Mouse (Mus musculus): ENCODE results near the gene Insyn1.
A peak's percentile ranks its signal among the peaks of the same experiment; 100 is the strongest.

The Insyn1 gene

DNA sequence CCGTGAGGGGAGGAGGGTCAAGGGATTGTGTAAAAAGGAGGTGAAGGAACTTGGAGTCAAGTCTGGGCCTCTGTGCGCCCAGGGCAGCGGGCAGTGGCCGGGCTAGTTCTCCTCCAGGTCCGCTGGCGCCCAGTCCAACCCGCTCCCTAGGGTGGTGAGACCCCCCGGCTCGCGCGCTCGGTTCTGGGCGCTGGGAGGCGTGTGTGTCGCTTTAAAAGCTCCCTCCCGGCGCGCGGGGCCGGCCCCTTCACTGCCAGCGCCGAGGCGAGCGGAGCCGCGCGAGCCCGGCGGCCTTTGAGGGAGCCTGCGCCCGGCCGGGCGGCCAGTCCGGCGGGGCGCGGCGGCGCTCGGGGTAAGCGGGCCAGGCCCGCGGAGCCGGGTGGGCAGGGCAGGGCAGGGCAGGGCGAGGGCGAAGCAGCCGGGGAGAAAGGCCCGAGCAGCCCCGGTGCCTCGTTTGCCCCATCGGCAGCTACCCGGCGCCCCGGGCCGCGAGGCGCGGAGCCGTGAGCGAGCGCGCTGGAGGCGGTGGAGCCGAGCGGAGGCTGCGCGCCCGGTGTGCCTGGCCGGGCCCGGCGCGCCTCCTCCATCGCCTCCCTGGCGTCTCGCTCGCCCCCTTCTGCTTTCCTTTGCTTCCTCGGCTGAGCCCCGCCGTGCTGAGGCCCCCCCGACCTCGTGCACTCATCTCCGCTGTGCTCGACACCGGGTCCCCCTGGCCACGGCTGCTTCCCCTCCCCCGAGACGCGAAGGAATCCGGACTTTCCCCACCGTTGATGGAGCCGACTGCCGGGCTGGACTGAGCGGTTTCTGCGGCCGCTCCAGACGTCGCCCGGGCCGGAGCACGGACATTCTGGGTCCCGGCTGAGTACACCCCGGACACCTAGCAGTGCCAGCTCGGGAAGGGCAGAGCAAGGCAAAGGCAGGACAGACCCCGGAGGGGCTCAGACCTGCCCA lies at the start of gene Insyn1:
Gene Insyn1 (plus strand): TSS at position 753 of the 951 bp plus-strand sequence.
- DNase-seq, result peak; percentile 58

DNA sequence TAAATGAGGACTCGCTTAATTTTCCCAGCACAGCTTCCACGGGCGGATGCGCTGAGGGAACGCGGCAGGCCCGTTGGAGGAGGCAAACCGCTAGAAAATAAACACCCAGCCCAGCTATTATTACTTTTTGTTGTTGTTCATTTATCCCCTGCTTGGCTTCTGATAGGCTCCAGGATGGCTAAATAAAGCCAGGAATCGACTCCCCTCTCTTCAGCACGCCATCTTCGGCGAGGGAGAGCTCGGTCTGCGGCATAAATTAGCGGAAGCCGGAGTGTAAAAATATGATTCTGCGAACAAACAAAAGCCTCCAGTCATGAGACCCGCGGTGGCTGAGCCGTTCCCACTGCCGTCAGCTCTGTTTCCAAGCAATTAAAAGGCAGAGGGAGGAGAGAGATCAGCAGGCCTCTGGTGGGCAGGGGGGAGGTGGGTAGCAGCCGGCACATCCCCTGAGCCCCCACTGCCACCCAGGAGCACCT lies 49.4 kb upstream of the Insyn1 start:
- no peak for DNase-seq

DNA sequence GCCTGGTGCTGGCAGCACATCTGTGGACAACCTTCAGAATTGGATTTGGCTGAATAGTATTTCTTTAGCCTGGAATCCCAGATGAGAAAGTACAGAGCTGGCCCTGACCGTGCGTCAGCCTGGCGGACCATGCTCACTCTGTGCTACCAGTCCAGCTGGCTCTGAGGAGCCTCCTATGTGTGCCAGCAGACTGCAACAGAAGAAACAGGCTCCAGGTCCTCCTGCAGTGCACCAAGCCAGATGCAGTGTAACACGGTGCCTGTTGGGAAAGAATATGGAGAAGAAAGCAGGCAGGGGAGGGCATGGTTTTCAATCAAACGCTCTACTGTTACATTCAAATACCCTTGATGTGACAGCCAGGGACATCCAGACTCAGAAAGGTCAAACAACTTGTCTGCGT lies 48.3 kb upstream of the Insyn1 start:
- DNase-seq, result peak; percentile 41

DNA sequence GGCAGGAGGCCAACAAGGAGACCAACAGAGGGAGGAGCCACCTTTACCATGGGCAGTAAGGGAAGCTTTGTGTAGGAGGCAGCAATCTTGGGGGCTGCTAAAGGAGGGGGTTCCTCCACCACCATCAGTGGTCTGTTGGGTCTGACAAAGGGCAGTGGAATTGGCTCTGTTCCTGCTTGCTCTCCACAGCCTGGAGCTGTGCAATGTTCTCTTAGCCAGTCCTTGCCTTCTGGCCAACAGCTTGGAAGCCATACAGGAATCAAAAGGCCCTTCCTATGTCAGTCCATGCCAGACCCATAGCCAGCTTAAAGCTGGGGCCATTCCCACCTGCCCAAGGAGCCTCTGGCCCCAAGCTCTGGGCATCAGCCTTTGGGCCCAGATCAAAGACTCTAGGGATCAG lies 47.8 kb upstream of the Insyn1 start:
- peak; percentile 31 for DNase-seq

DNA sequence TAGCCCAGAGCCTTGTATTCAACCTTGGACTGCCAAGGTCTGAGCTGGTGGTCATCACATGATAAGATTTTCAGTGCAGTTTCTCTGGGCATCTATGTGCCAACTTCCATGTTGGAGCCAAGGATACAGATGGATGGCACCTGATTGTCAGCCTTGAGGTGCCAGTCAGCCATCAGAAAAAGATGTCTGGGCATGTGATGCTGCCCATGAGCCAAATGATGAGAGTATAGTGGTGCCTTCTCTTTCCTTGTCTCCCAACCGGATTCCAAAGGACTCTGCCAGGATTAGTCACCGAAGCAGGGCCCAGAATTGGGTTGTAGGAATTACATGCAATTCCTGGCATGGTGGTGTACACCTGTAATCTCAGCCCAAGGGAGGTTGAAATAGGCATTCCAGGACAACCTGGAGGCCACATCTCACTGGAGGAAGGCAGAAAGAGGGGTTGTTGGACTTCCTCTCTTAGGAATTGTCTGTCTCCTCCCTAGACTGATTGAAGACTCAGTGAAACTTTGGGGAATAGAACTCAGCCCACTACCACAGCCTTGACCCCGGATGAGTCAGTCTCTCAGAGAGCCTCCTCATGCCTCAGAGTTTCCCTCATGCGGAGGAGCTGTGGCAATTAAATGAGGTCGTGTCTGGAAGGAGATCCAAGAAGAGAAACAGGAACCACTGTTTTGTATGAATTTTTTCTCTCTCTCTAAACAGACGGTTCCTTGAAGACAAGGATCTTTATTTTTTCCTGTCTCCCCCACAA lies 46.9 kb upstream of the Insyn1 start:
- peak; percentile 32 for DNase-seq

DNA sequence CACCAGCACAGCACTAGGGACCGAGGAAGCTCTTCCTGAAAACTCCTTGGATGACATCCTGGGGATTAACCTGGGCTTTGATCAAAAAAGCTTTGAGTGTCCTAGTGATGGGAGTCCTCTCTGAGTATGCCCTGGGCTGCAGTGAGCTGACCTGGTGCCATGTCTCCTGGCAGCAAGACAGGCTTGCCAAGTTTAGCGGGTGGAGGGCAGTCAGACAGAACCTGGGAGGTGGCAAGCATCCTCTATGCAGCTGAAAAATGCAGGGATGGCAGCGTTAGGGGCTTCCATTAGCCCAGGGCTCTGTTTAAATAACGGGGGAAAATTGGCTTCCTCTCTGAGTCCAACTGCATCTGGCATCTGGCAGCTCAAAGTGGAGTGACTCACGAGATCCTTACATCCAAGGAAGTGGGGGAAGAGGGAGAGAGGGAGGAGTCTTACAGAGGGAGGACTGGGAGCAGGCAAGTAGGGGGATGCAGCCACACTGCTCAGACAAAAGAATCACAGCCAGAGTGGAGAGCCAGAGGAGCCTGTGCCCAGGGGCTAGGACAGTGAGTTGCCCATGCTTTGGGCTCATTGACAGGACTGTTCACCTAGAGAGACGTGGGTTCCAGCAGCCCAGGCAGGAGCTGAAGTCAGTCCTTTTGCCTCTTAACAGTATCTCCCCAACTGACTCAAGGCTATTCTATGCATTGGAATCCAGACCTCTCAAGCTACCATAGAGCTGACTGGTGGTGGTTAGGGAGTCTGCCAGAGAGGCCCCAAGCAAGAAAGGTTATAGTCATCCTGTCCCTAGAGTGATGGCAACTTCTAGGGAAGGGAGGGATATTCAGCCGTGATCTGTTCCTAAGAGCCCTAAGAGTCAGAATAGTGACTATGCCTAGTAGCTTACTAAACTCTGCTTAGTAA lies 46.0 kb upstream of the Insyn1 start:
- DNase-seq, result no peak

DNA sequence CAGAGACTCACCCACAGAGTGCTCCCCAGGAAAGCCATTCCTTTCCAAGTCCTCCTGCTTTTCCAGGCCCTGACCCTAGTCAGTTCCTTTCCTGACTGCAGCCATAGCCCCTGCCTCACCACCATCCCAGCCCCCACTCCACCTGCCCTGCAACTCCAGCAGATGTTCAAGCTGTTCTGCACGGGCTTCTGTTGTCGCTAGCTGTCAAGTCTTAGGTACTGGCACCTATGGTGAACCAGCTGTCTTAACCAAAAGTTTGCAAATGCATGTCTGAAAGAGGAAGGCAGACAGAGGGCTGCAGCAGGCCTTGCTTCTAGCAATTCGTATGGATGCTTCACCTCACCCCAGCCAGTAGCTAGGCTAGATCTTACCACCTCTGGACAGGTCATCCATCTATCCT lies 45.3 kb upstream of the Insyn1 start:
- DNase-seq, result no peak

DNA sequence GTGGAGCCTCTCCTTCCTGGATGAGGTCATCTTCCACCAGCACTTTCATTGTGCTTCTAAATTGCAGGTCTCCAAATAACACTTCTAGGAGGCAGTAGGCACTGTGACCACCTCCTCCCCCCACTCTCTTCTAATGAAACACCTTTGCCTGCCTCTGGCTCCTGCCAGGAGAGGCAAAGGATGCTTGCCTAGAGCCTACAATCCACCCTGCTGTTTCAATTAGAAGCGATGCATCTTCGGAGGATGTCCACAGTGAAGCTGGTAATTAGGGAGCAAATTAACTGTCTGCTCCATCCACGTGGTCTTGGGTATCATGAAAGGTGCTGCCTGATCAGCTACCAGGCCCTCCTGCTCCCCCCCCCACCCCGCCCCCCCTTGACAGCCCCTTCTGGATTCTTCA lies 41.6 kb upstream of the Insyn1 start:
- no peak for DNase-seq

DNA sequence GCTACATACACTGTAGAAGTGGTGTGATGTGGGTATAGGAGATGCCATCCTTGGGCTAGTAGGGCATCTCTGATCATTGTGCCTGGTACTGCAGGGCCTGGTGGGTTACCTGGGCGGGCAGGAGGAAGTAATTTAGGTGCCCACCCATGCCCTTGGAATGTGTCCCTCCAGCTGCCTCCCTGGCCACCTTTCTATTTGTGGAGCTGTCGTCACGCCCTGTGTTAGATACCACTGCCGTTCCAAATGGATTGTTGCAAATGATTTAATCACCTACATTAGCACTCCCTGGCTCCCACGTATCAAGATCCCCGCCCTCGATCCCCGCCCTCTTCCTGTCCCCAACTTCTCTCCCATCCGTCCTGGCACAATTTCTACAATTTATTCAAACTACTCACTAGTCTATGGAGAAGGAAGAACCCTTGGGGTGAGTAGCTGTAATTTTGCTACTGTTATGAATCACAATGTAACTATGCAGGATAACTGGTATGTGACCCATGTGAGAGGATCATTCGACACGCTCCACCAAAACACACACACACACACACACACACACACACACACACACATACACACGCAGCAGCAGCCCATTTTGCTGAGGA lies 40.3 kb upstream of the Insyn1 start:
- no peak for DNase-seq

DNA sequence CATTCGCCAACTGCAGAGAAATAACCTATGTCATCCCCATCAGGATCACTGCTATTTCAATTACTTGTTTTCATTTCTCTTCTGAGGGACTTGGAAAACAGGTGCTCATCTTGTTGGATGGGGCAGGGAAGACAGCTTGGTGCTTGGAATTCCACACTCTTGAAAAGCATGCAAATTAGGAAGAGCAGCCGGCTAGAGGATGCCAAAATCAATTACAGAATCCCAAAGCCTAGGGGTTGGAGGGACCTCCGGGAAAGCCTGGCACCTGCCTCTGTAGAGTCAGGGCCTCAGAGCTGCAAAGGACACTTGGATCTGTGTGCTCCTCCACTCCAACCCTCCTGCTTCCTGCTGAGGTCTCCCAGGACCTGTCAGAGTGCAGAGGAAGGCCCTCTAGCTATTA lies 38.9 kb upstream of the Insyn1 start:
- no peak for DNase-seq

DNA sequence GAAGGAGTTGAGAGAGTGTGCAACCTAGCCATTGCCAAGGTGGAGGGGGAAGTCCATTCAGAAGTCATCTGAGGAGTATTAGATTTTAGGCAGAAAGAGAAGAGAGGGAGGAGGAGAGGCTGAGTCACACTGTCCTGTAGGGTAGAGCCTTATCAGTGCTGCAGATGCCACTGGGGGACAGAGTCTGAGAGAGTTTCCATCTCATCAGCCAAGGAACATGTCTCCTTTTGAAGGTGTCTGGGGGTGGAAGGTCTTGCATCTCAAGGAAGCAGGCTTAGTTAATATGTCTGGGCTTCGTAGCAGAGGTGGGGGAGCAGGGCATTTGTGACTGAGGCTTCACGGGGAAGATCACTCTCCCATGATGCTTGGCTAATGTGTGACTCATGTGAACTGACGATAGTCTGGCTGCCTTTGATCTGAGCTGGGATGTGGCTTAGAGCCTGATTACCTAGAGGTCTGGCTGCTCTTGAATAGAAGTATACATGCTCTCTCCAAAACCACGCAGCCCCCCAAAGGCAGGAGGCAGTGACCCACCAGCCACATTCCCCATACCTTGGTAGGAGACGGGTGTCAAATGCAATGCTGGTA lies 34.5 kb upstream of the Insyn1 start:
- no peak for DNase-seq

DNA sequence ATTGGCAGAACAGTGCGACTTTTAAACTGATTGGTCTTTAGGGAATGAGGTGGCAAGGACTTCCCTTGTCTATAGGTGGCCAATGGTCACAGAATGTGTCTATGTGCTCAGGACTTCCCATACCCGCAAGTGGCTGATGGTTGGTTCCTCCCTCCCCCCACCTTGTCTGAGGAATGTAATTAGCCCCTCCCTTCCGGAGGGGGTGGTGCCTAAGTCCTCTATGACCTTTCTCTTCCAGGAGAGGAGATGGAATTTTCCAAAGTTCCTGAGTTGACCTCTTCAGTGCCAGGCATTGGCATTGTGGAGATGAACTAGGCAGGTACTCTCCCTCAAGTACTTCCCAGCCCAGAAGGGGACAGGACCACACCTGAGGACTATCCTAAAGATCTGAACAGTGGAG lies 33.5 kb upstream of the Insyn1 start:
- no peak for DNase-seq

DNA sequence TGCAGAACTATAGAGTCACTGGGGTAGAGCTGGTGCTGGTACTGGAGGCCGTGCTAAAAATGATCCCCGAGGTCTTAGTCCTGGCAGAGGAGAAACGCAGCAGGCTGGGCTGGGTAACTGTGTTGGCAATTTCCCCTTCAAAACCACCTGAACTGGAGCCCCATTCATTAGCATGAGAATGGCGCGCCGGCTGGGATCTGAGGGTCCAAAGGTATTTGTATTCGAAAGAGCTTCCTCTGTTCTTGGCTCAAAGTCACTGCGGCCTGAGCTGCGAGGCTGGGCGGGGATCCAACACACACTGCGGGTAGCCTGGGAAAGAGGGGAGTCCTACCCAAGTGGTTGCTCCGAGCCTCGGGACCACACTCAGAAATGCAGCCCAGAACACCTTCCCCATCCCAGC lies 32.6 kb upstream of the Insyn1 start:
- no peak for DNase-seq

DNA sequence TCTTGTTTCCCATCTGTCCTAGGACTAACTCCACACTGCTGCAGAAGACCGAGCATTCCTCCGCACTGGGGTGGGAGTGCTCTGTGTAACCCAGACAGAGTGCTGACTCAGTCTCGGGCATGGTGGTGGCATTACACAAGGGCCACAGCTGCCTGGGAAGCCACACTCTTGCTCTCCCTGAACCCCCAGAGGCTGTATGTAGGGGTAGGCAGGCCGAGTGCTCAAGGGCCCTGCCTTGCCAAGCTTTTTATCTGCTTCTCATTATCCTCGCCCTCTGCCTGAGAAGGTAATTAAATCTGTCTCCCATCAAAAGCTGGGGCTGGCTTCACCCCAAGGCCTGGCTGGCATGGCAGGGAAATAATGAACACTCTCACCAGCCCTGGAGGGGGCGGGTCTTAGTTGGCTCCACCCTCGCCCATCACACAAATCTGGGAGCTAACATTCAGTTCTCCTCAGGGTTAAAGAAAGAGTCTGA lies 30.9 kb upstream of the Insyn1 start:
- DNase-seq, result no peak

DNA sequence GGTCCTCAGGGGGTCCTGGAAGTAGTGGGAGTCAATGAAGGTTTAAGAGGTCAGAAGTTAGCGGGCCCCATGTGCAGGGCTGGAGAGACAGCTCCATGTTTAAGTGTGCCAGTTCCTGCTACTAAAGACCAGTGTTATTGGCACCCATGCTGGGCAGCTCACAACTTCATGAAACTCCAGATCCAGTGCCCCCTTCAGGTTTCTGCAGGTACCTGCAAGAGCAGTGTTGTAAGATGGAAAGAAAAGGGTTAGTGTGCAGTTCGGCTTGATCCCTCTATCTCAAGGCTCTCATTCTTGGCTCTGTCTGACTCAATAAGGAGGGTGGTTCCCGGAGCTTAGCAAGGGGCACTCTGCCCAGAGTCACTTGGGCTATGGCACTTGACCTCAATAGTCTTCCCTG lies 30.1 kb upstream of the Insyn1 start:
- no peak for DNase-seq

DNA sequence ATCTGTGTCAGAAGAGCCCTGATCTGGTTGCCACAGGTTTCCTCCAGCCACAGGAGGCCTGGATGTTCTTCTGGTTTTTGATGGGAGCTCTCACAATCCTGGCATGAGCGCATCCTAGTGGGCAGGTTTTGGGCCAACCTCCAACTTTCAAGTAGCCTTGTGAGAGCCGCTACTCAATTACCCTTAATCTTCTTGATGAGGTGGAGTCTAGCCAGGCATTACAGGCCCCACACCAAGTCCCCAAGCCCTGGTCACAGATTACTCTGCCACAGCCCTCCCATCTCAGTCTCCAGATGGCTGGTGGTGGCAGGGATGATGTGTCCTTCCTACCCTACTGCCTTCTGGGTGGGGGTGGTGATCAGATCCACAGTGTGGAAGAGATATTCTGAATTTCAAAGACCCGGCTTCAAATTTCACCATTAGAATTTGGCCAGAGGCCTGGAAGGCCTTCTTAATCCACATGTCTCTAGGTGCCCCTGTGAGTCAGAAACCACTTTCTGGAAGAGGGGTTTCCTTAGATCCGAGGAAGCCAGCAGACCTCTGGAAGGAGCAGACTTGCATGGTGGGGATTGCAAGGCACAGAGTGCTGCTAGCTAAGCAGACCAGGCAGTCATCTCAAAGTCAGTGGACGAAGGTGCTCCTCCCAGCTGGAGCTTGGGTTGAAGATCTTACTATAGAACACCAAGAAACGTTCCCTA lies 29.4 kb upstream of the Insyn1 start:
- DNase-seq, result no peak

DNA sequence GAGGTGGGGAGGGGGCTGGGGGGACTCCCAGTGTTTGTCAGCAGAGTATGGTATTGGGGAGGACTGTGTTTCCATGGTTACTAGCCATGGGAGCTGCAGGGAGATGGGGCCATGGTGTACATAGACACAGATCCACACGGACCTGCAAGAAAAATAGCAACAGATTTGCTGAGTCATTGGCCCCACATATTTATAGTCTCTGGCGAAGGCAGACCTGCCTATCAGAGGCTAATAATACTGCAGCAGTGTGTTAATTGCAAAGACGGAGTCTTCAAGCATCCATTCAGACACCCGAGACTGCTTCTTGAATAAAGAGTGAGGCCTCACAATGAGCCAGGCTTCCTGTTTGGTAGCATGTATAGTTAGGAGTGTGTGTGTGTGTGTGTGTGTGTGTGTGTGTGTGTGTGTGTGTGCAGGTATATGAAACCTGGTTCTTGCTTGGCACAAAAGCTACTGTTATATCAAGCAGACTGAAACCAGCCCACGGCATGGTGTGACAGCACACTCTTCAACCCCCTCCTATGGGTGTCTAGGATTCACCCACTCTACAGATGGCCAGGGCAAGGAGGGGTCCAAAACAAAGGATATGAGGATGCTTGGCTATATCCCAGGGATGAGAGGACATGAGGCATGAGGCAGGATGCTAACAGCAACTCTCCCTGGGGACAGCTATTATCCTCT lies 20.9 kb upstream of the Insyn1 start:
- no peak for DNase-seq

DNA sequence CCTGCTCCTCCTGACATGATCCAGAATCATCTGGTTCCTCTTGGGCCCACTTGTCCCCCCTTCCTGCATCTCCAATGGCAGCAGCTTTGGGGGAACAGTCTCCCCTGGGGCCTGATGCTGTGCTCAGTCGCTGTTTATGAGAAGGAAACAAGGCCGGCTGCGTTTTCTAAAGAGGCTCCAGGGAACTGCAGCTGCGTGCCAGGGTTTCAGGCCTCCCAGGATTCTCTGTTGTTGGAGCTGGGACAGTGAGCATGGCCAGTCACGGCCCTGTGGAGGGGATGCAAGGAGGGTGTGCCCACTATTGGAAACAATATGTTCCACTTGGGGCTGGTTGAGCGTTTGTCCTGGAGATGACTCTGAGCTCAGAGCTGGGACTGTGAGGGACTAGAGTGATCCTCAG lies 17.9 kb upstream of the Insyn1 start:
- no peak for DNase-seq

DNA sequence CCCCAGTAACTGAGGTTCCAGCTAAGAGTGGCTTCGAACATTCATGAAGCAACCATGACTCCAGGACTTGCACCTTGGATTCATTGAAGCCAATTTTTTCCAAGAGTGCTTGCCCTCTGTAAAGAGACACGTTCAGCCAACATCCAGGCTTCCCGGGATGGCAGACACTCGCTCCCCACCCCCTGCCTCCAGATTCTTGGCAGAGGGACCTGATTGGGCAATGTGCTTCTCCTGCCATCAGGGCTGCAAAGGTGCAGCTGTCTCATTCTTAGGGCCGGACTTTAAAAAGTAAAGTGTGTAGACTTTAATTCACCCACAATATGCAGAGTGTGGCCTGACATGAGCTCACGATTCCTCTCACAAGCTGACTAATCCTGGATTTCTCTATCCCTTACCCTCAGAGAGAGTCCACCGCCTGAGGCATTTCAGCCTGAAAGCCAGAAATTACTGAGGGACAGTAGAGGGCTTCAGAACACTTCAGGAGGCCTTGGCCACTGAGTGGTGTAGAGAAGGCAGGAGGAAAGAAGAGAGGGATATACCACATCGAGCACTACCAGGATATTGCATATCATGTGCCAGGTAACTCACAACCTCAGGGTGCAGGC lies 15.1 kb upstream of the Insyn1 start:
- DNase-seq, result no peak

DNA sequence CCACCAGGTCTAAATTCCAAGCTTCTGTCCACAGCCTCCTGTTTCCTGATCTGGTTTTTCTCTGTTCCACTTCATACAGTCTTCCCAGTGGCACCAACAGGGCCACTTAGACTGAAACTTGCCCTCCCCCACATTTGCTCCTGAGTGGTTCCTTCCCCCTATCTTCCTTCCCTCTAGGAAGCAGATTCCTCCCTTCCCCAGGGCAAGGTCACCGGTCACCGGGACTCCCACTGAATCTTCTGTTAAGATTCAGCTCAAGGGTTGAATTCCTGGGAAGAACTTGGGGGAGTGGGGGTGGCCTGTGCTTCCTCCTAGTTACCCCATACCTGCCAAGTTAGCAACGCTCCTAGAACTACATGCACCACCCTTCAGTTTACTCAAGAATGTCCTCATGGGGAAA lies 1.3 kb upstream of the Insyn1 start:
- no peak for DNase-seq

All from cerebellum, adult 11 months (tissue).